Mouse (Mus musculus) embryo, embryonic 9.5 days (tissue): ENCODE results near the gene Pdia4.
"Not testable (repeated sequence)": the region's sequence is repeated elsewhere in the genome, so short reads cannot be mapped to it uniquely, and the experiment has no call there.

Source experiments
- DNase-seq: peaks from one replicate; pipeline ENCODE4 v3.0.0-alpha.2; 2017; ENCODE audit errors: extremely low spot score

Gene Pdia4

GRCm38 (mm10) chr6:47762686-47763085 is 50.5 kb downstream of the Pdia4 start:
- DNase-seq, result not testable (repeated sequence)

GRCm38 (mm10) chr6:47759406-47759805 is 53.8 kb downstream of the Pdia4 start:
- not testable (repeated sequence) for DNase-seq

GRCm38 (mm10) chr6:47757849-47758248 is 55.4 kb downstream of the Pdia4 start:
- not testable (repeated sequence) for DNase-seq

GRCm38 (mm10) chr6:47757429-47757828 is 55.8 kb downstream of the Pdia4 start:
- not testable (repeated sequence) for DNase-seq

GRCm38 (mm10) chr6:47753144-47753543 is 60.1 kb downstream of the Pdia4 start:
- not testable (repeated sequence) for DNase-seq

GRCm38 (mm10) chr6:47748306-47748705 is 64.9 kb downstream of the Pdia4 start:
- DNase-seq, result not testable (repeated sequence)

- not testable (repeated sequence) for DNase-seq
These were observed 65.3 kb downstream of the Pdia4 start for GRCm38 (mm10) chr6:47747886-47748285.
